Mouse (Mus musculus) heart, postnatal 14 days (tissue): ENCODE results near the gene Gpx6. TPM values are rescaled to one million over a fixed set of nuclear protein-coding genes. Genes with fewer than 3 reads are reported as not detected.

Experiments used
- DNase-seq, 2 experiments: peaks; one replicate each; pipeline ENCODE4 v3.0.0; 2021 to 2022
- intact Hi-C: fragments of 180-260 bp; cut with DNase I; formaldehyde crosslinking; loops from one replicate; pipeline ENCODE4 v1.15.1; 2025
- total RNA-seq, 2 experiments: library from RNA; stranded (reverse); gene quantifications; 2 replicates each; pipeline ENCODE4 v1.2.3; 2021

Gpx6 gene
- total RNA-seq, 2 experiments from 2014 or later: not detected

GRCm38 (mm10) chr13:21322509-21323375, 10.8 kb downstream of the Gpx6 start:
- no peak for DNase-seq
- intact Hi-C loops: loop anchor here (10.0 kb wide), 1 partner anchor 1018 kb away; no protein-coding TSS in a partner anchor

DNA sequence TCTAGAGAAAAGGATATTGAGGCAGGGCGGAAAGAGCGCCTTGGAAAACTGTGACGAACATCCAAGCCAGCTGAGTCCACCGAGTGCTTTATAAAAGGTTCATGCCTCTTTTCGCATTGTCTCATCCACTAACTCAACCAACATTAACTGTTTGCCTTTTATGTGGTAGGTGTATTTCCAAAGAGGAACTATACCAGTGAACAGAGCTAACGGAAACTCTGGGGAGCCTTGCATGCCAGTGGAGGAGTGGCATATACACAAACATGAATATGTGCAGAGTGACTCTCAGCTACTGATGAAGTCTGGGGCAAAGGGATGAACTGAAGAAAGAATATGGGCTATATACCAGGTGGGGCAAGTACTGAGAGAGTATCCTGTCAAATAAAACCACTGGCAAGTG, 11.5 kb downstream of the Gpx6 start:
- intact Hi-C loops: loop anchor here (10.0 kb wide), 1 partner anchor 1019 kb away; no protein-coding TSS in a partner anchor
- no peak for DNase-seq

DNA sequence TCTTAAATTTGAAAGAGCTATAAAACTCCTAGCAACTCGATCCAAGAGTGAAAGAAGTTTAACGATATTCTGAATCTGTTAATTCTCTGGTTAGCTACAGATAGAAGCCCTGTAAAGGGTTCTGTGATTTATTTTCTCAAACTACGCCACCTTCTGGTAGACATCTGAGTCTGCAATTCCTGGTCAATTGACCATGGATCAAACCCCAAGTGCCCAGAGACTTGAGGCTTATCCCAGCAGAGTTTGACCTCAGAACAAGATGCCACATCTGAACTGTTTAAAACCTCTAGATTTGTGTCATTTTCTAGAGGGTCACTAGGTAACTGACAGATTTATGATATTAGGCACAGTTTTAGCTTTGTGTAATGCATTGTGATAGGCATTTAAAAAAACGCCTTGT, 14.3 kb downstream of the Gpx6 start:
- peak in 1 of 2 experiments; percentile 3 for DNase-seq
- intact Hi-C loops: loop anchor here (5.0 to 10.0 kb wide), 4 partner anchors 124 to 1021 kb away; partner anchors contain the start of gene Trim27

GRCm38 (mm10) chr13:21326657-21327211, 14.8 kb downstream of the Gpx6 start:
- DNase-seq: peak; percentile 84 to 90

DNA sequence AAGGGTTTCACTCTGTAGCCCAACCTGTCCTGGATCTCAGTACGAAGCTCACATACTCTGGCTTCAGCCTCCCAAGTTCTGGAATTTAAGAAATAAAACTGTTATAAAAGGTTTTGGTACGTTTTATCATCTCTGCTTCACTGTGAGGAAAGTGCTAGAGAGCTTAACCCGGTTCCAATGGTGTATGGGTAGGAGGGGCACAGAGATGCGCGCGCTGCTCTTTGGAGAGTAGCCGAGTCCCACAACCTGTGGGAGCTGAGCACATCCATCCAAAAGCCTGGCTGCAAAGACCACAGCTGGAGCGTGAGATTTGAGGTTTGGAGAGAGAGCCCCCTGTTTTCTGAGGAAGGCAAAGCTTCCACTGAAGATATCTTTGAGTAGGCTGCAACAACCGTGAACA, 15.5 kb downstream of the Gpx6 start:
- intact Hi-C loops: loop anchor here (5.0 to 10.0 kb wide), 4 partner anchors 125 to 1023 kb away; partner anchors contain the start of gene Trim27
- peak in 1 of 2 experiments; percentile 3 for DNase-seq

More at GRCm38 (mm10) chr13:21326657-21327211, 14.8 kb downstream of the Gpx6 start:
- intact Hi-C loops: loop anchor here (5.0 to 10.0 kb wide), 4 partner anchors 124 to 1022 kb away; partner anchors contain the start of gene Trim27

GRCm38 (mm10) chr13:21346610-21347009, 34.7 kb downstream of the Gpx6 start, which contains the start of gene Olfr1367:
Gene Olfr1367 (plus strand): TSS chr13:21346910.
- intact Hi-C loops: no loop called here
- no peak for DNase-seq

DNA sequence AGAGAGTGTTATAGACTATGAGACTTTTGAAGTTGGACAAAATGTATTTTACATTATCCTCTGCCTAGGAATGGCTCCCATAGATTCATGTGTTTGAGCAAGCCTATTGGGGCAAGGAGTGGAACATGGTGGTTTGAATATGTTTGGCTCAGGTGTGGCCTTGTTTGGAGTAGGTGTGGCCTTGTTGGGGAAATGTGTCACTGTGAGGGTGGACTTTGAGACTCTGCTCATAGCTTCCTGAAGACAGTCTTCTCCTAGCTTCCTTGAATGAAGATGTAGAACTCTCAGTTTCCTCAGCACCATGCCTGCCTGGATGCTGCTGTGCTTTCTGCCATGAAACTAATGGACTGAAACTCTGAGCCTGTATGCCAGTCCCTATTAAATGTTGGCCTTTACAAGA, 38.7 kb downstream of the Gpx6 start:
- intact Hi-C loops: no loop called here

DNA sequence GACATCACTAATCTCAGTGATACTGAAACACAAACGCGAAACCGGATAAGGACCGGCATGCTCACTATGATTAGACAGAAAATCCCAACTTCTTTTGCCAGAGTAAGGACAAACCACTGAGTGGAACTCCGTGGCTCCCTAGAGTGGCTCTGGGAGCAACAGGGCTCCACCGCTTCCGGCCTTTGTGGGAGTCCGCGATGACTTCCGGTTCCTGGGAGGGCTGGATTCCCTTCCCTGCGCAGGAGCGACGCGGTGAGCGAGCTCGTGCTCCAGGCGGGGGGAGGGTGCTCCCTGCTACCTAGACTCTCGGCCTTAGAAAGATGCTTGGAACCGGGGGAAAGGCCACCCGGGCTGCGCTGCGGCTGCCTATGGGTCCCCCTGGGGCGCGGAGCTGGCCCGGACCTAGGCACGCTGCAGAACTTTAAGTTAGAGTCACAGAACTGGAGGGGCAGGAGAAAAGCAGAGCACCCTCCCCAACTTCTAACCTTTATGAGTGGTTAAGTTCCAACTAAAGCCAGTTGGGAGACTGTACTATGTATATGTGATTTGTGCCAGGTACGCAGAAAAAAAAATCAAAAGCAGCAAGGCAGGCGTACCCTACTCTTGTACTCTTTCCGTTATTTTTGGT, 50.8 kb downstream of the Gpx6 start, which contains the start of gene Zscan12:
TSS of gene Zscan12 (plus strand) at position 200 of the 628 bp plus-strand sequence.
- DNase-seq: peak; percentile 89
- intact Hi-C loops: loop anchor here (2.0 to 5.0 kb wide), 4 partner anchors 40 to 350 kb away; partner anchors contain the start of genes Zkscan3, Zkscan8 and Zscan26

More for the DNA sequence above, 38.7 kb downstream of the Gpx6 start:
- DNase-seq: no peak

- intact Hi-C loops: loop anchor here (2.0 to 5.0 kb wide), 4 partner anchors 39 to 349 kb away; partner anchors contain the start of genes Zkscan3, Zkscan8 and Zscan26
- no peak for DNase-seq
These were observed 51.8 kb downstream of the Gpx6 start for GRCm38 (mm10) chr13:21363719-21364118.

DNA sequence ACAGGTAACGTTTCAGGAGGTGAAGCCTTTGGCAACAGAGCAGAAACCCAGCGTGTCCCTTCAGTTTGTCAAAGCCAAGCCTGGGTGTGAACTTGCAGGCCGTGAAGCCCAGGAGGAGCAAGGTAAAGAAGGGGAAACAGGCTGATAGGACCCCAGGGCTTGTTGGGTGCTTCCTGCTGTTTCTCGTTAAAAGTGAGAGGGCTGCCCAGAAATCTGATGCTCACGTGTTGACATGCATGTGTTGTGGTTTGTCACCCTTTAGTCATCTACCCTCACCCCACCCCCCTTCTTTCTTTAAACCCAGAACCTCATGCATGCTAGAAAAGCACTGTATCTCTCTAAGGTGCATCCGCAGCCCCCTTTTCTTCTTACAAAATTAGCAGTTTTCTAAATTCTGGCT, 54.7 kb downstream of the Gpx6 start:
- no peak for DNase-seq
- intact Hi-C loops: no loop called here

Other genes starting within 250 kb of the Gpx6 start
- not detected for gene Olfr1370, start 237.2 kb upstream of the Gpx6 start, total RNA-seq
- gene Olfr1369-ps1, start 200.6 kb upstream of the Gpx6 start, total RNA-seq: not detected
- gene Olfr263, start 182.5 kb upstream of the Gpx6 start, total RNA-seq: not detected
- gene Olfr1368, start 166.3 kb upstream of the Gpx6 start, total RNA-seq: not detected
- gene Trim27, start 132.7 kb upstream of the Gpx6 start, total RNA-seq: 10 to 100 TPM; 22.3 to 22.7 TPM
- gene Gpx5, start 19.4 kb upstream of the Gpx6 start, total RNA-seq: not detected
- not detected for gene Olfr1367, start 34.8 kb downstream of the Gpx6 start, total RNA-seq
- gene Zscan12, start 50.7 kb downstream of the Gpx6 start, total RNA-seq: 1 to 10 TPM; 4.6 to 4.9 TPM
- gene Zkscan3, start 90.6 kb downstream of the Gpx6 start, total RNA-seq: 10 to 100 TPM; 34.3 to 38.2 TPM
- under 1 TPM; 0.32 to 0.60 TPM for gene Pgbd1, start 128.9 kb downstream of the Gpx6 start, total RNA-seq
- 10 to 100 TPM; 21.7 to 24.1 TPM for gene Zscan26, start 141.6 kb downstream of the Gpx6 start, total RNA-seq
- gene Nkapl, start 156.4 kb downstream of the Gpx6 start, total RNA-seq: under 1 TPM; 0.59 to 0.88 TPM
- 1 to 10 TPM in 1 of 2 experiments, under 1 TPM in 1; 0.93 to 1.3 TPM for gene Zkscan4, start 166.8 kb downstream of the Gpx6 start, total RNA-seq
- not detected for gene Gm10065, start 167.3 kb downstream of the Gpx6 start, total RNA-seq
- 10 to 100 TPM; 25.3 to 25.6 TPM for gene AK157302, start 183.1 kb downstream of the Gpx6 start, total RNA-seq
- 100 to 1,000 TPM; 233 to 256 TPM for gene Gm11273, start 189.3 kb downstream of the Gpx6 start, total RNA-seq
- 10 to 100 TPM; 11.7 to 12.3 TPM for gene Zkscan8, start 219.0 kb downstream of the Gpx6 start, total RNA-seq
- not detected for gene Olfr1366, start 230.7 kb downstream of the Gpx6 start, total RNA-seq
- gene Olfr1535, start 247.8 kb downstream of the Gpx6 start, total RNA-seq: not detected